Comparison of ENCODE assay signal across 10 mouse cellular contexts in genomic region chr11:75976748-75977147, GRCm38 (mm10). TPM values are rescaled to one million over a fixed set of nuclear protein-coding genes. Genes with fewer than 3 reads are reported as not detected.
A peak's percentile ranks its signal among the peaks of the same experiment; 100 is the strongest.
DNase-seq lines count a peak whose midpoint lies in the region; ATAC-seq lines count a peak whose summit lies in the region.
"Had no signal": no experiment of that assay in that cellular context is flagged by ENCODE, and none has a peak within 500 bp of the region (broad histone marks: within the 10 kb centered on the region; RNA-seq: fewer than 3 reads in every experiment).

No protein-coding gene starts in this region.

- no peak overlapping the region for H3K9ac ChIP-seq in midbrain, embryonic 16.5 days (ENCODE audit: low read depth, low read length)
- H3K9ac ChIP-seq: hindbrain, embryonic 14.5 days had no signal

- H3K4me2 ChIP-seq in midbrain, embryonic 16.5 days (ENCODE audit: low read length): no peak overlapping the region
- H3K4me2 ChIP-seq: hindbrain, embryonic 14.5 days had no signal

- H3K4me3 ChIP-seq in midbrain, embryonic 16.5 days (ENCODE audit: low read depth, low read length): no peak overlapping the region

- no peaks in the 10 kb centered on the region for H3K36me3 ChIP-seq in splenic B cell, adult 2 months (ENCODE audit: control insufficient read depth, insufficient read depth, low read length, poor library complexity, severe bottlenecking)
- no peaks in the 10 kb centered on the region for H3K36me3 ChIP-seq in midbrain, embryonic 16.5 days (ENCODE audit: control insufficient read depth, insufficient read depth, low read length)

- no peaks in the 10 kb centered on the region; the same call in 1 of the 2 replicates for H3K9me3 ChIP-seq in midbrain, embryonic 16.5 days (replicated peaks; ENCODE audit: control insufficient read depth, low read length, poor library complexity, severe bottlenecking)

- H3K4me1 ChIP-seq in midbrain, embryonic 16.5 days (ENCODE audit: control insufficient read depth, insufficient read depth, low read length): no peaks in the 10 kb centered on the region

- 70% methylated on average over 8 of the region's 8 CpGs for WGBS in midbrain, embryonic 16.5 days

- DNase-seq in lung, postnatal 10 days: peak; percentile 27
- DNase-seq in splenic B cell, adult 2 months (ENCODE audit: low read depth, low spot score): peak; percentile 81
- DNase-seq: left cerebral cortex, postnatal 4 days had no signal

- H3K27me3 ChIP-seq in splenic B cell, adult 2 months (ENCODE audit: control insufficient read depth, insufficient read depth, low read length, poor library complexity, severe bottlenecking): no peaks in the 10 kb centered on the region
- no peaks in the 10 kb centered on the region for H3K27me3 ChIP-seq in midbrain, embryonic 16.5 days (ENCODE audit: control insufficient read depth, insufficient read depth, low read depth, low read length)

- H3K27ac ChIP-seq in midbrain, embryonic 16.5 days (ENCODE audit: low read length): no peak overlapping the region
- H3K27ac ChIP-seq: hindbrain, embryonic 14.5 days had no signal

- ATAC-seq in CD4-positive, CD25-positive, alpha-beta regulatory T cell, adult 4 months: peak; percentile 95
- ATAC-seq in activated CD4-positive, CD25-positive, alpha-beta regulatory T cell, adult 4 months: peak; percentile 94
- ATAC-seq in cerebellum, adult (ENCODE audit: insufficient number of reproducible peaks, low FRiP score, low TSS enrichment): no peak
- no peak for ATAC-seq in megakaryocyte-erythroid progenitor cell, adult 5-6 weeks (replicated peaks; ENCODE audit: low FRiP score, low TSS enrichment, poor library complexity, severe bottlenecking)
- no peak for ATAC-seq in midbrain, embryonic 16.5 days
- ATAC-seq: forebrain, embryonic 16.5 days had no signal

RNA-seq across cellular contexts. Expression of gene 1700016K19Rik, which starts 23.0 kb away (rescaled TPM):
- not detected for polyA plus RNA-seq in CD4-positive, CD25-positive, alpha-beta regulatory T cell, adult 4 months (2017; shearing (Covaris generic))
- polyA plus RNA-seq in activated CD4-positive, CD25-positive, alpha-beta regulatory T cell, adult 4 months (2017; shearing (Covaris generic)): under 1 TPM in 1 of 2 experiments, not detected in 1; 0.37 TPM
- not detected in 2 replicates for total RNA-seq in megakaryocyte-erythroid progenitor cell, adult 5-6 weeks (2014; fragmentation: Nextera tagmentation)
- not detected in 2 replicates for total RNA-seq in megakaryocyte-erythroid progenitor cell, adult 5-6 weeks (2017)
- 6.0 and 7.0 TPM in 2 replicates for polyA plus RNA-seq in midbrain, embryonic 16.5 days (2015; fragmentation: Nextera tagmentation; extraction: Ambion mirVana)

RNA-seq across cellular contexts. Expression of gene Rph3al, which starts 38.5 kb away (rescaled TPM):
- polyA plus RNA-seq in CD4-positive, CD25-positive, alpha-beta regulatory T cell, adult 4 months (2017; shearing (Covaris generic)): 1 to 10 TPM; 6.3 to 7.9 TPM
- polyA plus RNA-seq in activated CD4-positive, CD25-positive, alpha-beta regulatory T cell, adult 4 months (2017; shearing (Covaris generic)): 1 to 10 TPM; 5.9 to 8.0 TPM
- 7.2 and 8.3 TPM in 2 replicates for total RNA-seq in megakaryocyte-erythroid progenitor cell, adult 5-6 weeks (2014; fragmentation: Nextera tagmentation)
- 1.1 and 2.7 TPM in 2 replicates for total RNA-seq in megakaryocyte-erythroid progenitor cell, adult 5-6 weeks (2017)
- polyA plus RNA-seq in midbrain, embryonic 16.5 days (2015; fragmentation: Nextera tagmentation; extraction: Ambion mirVana): 3.4 and 4.9 TPM in 2 replicates

RNA-seq across cellular contexts. Expression of gene Rflnb, which starts 50.8 kb away (rescaled TPM):
- 10 to 100 TPM; 13.4 to 14.2 TPM for polyA plus RNA-seq in CD4-positive, CD25-positive, alpha-beta regulatory T cell, adult 4 months (2017; shearing (Covaris generic))
- polyA plus RNA-seq in activated CD4-positive, CD25-positive, alpha-beta regulatory T cell, adult 4 months (2017; shearing (Covaris generic)): 10 to 100 TPM; 13.7 to 15.9 TPM
- 1.2 TPM in 1 of 2 replicates, not detected in the other for total RNA-seq in megakaryocyte-erythroid progenitor cell, adult 5-6 weeks (2014; fragmentation: Nextera tagmentation)
- 0.95 and 1.5 TPM in 2 replicates for total RNA-seq in megakaryocyte-erythroid progenitor cell, adult 5-6 weeks (2017)
- 12.7 and 13.5 TPM in 2 replicates for polyA plus RNA-seq in midbrain, embryonic 16.5 days (2015; fragmentation: Nextera tagmentation; extraction: Ambion mirVana)

Comparison
In these comparisons a context has a peak if more than half of its experiments do, and no peak if none do; other contexts are left out.
1. ATAC-seq: peak in CD4-positive, CD25-positive, alpha-beta regulatory T cell, adult 4 months (single experiment) and activated CD4-positive, CD25-positive, alpha-beta regulatory T cell, adult 4 months (single experiment); none in cerebellum, adult (single experiment), megakaryocyte-erythroid progenitor cell, adult 5-6 weeks (single experiment) and midbrain, embryonic 16.5 days (single experiment).